Mouse (Mus musculus) kidney, postnatal 4 days (tissue): ENCODE data around the gene Rnf128.
A peak's percentile ranks its signal among the peaks of the same experiment; 100 is the strongest.
"Not testable (repeated sequence)": the region's sequence is repeated elsewhere in the genome, so short reads cannot be mapped to it uniquely, and the experiment has no call there.

ENCODE experiments used
- DNase-seq, 2 experiments: peaks; one replicate each; pipeline ENCODE4 v3.0.0; 2021; ENCODE audit warnings: mixed read lengths in 2 of 2

Gene Rnf128

DNA sequence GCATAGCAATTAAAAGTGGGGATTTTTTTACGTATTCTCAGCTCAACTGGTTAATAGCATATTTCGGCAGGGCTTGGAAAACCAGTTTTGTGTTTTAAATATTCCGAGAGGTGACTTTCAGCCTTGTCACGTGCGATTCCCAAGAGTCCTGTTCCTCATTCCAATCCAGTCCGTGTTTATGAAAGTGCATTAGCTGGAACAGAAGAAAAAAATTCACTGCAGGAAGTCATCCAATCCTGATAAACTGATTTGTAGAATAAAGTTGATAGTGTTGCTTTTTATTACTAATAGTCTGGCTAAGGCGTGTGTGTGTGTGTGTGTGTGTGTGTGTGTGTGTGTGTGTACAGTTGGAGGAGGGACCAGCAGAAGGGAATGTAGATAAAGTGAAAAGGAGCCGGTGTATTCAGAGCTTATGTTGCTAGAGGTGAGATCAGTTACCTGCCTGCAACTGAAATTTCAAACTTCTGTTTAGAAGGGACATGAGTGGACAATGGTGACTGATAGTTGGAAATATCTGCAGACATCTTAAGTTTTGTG lies at the start of gene Rnf128:
Gene Rnf128, plus strand, starts transcription at position 392 of the 537 bp plus-strand sequence.
- DNase-seq = peak; percentile 3 to 12

DNA sequence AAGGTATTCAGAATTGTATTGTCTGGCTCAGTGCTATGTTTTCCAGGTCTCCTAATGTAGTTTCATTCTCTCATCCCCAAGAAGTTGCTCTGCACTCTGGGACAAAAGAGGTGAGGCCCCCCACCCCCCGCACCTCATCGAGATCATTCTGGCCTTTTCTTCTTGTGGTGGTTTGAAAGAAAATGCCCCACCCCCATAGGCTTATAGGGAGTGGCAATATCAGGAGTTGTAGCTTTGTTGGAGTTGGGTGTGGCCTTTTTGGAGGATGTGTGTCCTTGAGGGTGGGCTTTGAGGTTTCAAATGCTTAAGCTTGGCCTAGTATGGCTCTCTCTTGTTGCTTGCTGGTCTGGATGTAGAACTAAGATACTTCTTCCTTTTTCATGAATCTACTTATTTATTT lies 47.0 kb upstream of the Rnf128 start:
- no peak for DNase-seq

DNA sequence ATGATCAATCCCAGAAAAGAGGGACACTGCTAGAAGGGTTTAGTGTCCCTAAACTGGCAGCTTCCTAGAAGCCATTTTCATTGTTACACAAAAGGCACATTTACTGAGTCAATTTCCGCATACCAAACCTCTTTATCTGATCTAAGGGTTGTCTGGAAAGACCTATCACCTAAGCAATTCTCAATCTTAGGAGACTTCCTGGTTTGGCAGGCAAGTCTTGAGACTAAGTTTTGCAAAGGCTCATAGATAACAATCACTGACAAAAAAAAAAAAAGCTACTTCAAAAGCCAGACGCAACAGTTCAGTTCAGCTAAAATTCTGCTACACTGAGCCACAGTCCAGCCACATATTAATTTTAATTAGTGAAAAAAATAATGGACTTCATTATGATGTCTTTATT lies 43.9 kb upstream of the Rnf128 start:
- DNase-seq = no peak

DNA sequence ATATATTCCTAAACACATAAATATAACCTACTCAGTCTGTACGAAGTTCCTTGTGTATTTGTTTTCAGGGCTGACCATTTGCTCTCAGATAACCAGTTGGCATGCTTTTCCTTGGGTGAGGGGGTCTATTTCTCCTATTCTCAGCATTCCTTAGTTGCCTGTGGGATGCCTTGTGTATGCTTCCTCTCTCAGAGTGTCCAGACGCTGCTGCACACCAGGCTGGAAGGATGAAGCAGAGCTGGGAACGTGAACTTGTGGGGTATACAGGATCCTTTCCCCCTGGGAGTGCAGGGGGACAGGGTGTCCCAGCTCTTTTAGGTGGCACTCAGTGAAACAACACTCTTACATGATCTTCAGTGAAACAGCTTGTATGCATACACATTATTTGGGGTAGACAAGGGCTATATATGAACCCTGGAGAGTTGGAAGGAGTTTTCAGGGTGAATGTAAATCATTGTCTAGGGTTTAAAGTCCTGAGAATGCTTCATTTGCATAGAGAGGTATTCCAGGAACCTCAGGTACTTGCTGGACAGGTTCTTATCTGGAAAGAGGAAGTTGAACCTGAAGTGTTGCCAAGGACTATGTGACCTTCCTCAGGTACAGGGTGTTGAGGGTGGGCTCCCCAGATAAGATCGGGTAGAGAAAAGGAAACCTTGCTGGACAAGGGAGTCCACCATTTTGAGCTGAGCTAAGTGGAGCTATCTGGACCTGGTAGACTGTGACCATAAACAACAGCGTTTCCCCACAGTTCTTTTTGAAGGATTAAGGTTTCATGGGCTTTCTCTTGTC lies 38.6 kb upstream of the Rnf128 start:
- peak; percentile 1 for DNase-seq

DNA sequence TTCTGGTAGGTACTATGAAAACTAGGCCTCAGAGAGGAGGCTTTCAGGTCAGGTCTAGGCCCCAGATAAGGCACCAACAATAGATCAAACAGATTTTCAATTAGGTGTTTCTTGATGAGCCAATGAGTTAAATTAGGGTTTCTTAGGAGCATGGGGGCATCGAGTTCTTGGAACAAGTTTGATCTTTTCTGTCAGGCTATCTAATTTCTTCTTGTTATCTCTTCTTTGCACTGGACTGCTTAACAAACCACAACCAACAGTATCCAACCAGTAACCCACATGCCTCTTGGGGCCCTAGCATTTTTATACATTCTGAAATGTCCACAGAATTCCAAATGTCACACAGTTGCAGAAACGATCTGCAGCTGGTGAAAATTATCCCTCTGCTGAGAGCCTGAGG lies 37.4 kb upstream of the Rnf128 start:
- no peak for DNase-seq

DNA sequence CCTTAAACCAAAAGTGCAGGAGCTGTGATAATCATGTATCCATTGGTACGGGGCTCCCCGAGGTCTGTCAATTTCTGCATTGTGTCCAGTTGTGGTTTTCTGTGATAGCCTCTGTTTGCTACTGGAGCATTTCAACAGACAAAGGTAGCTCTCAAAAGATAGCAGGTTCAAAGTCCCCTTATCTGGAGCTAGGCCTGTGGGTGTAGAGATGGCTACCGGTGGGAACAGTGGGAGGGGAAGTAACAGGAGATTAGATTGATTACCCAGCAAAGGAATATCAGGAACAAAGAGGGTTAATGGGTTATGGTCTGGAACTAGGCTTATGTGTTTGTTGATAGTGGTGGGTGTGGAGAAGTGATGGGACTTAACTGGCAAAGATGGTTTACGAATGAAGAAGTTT lies 36.1 kb upstream of the Rnf128 start:
- DNase-seq = no peak

DNA sequence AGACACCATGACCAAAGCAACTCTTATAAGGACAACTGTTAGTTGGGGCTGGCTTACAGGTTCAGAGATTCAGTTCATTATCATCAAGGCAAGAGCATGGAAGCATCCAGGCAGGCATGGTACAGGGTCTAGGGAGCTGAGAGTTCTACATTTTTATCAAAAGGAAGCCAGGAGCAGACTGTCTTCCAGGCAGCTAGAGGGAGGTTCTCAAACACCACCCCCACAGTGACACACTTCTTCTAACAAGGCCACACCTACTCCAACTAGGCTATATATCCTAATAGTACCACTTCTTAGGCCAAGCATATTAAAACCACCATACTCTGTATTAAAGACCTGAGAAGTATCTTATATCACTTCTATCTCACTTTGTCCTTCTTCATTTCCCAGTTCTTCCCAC lies 33.4 kb upstream of the Rnf128 start:
- DNase-seq = no peak

DNA sequence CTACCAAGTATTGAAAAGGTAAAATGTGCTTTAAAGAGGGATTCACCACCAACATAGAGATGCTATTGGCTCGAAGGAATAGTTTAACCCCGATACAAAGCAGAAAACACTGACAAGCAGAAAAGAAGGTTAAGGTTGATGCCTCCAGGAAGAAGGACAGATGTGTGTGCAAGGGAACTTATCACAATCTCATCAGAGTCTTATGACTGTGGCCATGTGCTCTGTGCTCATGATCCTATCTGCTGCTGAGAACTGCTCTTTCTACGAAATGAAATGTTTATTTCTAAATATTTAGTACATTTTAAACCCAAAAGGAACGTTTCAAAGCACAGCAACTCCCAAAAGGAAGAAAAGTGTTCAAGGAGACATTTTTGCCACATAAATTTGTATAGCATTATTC lies 30.8 kb upstream of the Rnf128 start:
- no peak for DNase-seq

DNA sequence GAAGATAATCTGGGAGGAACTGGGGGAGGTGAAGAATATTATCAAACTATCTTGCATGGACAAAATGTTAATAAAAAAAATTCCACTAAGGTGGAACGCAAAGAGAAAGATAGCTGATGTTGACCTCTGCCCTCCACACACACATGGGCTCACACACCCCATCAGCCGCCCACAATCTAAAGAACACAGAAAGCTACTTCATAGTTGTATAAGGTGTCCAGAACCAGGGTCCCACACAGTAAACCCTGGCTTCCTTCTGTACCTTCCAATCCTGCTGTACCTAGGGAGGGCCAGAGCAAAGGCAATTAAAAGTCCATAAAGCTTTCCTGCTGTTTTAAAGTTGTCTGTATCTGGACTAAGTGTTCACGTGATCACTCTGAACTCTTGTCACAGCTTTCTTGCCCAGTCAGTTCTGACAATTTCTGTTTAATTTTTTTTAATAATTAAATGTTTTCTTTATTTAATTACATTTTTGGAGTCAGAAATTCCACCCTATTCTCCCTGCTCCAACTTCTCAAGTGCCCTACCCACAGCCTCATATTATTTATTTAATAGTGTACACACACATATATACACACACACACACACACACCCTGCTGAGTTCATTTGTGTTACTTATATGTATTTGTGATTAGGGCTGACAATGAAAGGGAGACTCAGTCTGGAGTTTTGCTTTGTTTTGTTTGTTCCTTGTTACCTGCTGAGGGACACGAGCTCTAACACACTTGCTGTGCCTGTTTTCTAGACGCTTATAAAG lies 25.3 kb upstream of the Rnf128 start:
- DNase-seq = no peak

DNA sequence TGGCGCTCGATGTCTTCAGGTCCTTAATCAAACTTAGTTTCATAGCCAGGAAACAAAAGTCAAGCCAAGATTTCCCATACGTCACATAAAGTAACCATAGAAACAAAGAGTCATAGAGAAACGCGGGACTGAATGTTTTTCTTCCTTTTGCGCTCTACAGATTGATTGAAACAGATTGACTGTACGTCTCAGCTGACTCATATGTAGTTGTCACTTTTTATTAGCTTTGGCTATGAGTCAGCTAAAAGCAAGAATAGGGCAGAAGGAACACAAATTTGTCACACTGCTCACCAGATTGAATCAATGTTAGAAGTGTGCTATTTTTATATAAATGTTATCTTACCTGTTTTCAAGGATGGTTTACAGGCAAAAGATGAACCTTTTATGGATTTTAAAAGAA lies 19.4 kb upstream of the Rnf128 start:
- DNase-seq = no peak

DNA sequence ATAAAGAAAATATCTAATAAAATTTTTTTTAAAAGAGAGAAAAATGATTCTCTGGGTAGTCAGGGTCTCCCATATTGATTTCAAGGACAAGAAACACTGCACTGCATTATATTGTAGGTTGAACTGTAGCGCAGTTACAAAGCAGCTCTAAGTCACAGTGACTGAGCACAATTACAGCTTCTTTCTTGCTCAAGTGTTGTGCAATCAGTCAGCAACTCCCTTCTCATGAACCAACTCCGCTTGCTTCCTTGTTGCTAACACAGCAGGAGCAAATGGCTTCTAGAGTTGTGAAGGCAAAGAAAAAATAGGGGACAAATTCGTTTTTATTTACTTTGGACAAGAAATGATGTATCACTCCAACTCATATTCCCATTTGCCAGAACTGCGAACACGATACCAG lies 12.7 kb upstream of the Rnf128 start:
- no peak for DNase-seq

DNA sequence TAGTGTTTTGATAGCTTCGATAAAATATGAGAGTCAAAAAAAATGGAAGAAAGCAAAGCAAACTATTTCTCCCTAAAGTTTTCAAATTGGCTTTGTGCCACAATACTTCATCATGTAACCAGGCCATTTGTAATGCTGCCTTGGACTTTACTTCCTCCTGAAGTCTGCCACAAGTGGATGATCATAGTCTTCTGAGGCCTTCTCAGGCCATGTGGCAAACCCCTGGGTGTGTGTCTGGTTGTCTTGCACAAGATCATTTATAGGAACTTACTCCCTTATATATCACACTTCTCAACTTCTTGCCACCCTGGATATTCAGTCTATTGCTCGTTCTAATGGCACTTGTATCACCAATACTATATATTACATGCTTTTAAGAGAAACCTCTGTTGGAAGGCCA lies 11.0 kb upstream of the Rnf128 start:
- DNase-seq = no peak

DNA sequence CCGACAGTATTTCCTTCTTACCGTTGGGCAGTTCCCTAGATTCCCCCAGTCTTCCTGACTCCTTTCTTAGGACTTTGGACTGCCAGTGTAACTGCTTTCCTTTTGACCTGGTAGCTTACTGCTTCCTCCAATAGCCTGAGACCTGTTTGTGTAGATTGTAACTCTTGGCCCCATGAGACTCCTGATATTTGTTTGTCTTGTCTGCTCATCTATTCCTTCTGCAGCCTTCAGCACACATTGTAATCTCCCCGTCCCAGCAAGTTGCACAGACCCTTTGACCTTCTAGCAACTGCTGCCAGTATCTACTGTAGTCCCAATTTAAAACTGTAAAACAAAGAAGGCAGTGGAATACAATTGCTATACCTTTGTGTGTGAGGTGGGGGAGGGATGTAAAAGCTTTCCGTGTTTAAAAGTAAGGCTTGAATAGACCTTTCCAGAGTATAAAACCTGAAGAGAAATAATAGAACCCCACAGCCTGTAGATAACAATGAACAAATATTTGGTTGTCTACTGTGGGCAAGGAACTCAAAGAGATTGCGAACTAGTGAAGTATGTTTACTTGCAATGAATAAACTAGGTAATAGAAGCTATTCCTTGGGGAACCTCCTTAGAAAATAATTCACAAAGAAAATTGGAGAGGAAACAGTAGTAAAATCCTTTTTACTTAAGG lies 726 bp upstream of the Rnf128 start:
- DNase-seq = no peak

DNA sequence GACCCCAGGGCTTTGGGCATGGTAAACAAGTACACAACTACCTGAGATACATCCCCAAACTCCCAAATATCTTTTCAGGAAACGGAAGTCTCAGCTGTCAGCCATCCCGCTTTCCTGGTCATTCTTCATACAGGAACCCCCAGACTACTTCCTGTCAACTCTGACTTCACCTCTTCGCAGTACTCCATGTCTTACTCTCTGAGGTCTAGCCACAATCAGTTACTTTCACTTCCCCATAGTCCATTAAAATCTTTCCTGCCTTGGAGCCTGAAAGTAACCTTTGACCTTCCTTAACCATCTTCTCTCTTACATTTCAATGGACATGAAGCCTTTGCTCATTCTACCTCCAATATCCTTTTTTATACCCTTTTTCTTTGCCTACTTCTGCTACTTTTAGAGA lies 6.9 kb downstream of the Rnf128 start:
- no peak for DNase-seq

DNA sequence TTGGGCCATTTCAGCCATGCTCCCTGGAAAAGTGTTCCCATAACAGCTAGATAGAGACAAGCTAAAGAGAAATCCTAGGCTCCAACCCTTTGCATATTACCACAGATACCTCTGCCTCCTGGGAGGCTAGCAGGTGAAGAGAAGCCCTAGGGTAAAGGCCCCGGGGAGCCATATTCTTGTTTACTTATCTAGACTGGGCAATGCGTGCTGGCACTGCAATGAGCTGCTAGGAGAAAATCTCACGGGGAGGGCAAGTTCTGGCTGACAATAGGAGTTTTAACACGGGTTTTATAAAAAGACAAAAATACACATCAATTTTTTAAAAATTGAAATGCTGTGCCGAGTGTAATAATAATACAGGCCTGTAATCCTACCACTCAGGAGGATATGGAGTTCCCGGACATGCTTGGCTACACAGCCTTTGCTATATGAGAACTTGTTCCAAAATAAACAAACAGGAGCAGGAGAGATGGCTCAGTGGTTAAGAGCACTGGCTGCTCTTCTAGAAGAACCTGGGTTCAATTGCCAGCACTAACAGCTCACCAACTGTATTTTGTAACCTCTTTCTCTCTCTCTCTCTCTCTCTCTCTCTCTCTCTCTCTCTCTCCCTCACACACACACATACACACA lies 15.6 kb downstream of the Rnf128 start:
- DNase-seq = no peak

DNA sequence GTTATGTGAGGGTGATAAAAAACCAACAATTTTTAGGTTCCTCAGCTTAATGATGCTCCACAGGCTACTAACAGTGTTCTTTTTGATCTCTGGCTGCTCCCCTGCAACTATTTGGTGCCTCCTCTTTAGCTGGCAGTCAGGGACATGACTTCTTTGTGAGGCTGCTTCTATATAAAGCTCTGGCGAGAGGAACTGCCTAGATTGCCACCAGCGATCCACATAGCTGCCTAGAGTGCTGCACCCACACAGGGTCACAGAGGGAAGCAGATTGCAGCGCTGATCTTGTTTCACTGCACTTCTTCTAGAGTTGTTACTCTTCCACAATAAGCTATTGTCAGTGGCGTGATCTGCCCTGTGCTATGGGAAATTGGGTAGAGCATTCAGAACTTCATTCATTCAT lies 20.5 kb downstream of the Rnf128 start:
- no peak for DNase-seq

DNA sequence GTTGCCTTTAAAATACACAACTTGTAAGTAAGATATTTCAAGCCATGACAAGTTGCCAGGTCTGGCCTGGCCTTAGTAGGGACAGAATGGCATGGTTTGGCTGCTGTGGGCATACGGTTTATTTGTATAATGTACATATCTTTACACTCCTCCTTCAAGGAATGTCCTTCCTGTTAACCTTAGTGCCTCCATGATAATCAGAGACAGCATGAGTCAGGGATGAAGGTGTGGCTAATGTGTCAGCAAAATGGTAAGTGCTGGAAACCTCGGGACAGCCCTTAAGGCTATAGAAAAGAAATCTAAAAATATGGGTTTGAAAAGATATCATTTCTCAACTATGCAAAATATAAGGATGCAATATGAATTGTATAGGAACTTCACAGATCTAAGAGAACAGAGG lies 23.6 kb downstream of the Rnf128 start:
- DNase-seq = not testable (repeated sequence)

DNA sequence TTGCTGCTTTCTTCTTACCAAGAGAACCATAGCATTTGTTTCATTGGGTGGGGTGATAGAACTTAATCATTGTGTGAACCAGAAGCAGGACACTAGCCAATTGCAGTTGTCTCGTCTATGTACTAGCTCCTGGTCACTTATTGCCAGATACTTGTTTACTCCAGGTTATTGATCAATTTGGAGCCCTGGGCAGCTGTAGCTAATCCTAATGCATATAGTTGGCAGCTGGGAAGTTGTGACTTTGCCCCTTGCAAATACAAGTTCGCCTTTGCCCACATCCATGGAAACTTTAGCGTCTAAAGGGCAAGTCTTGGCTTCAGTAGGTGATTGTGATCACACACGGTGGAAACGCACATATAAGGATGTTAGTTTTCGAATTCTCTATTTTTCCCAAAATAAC lies 33.3 kb downstream of the Rnf128 start:
- DNase-seq = no peak

DNA sequence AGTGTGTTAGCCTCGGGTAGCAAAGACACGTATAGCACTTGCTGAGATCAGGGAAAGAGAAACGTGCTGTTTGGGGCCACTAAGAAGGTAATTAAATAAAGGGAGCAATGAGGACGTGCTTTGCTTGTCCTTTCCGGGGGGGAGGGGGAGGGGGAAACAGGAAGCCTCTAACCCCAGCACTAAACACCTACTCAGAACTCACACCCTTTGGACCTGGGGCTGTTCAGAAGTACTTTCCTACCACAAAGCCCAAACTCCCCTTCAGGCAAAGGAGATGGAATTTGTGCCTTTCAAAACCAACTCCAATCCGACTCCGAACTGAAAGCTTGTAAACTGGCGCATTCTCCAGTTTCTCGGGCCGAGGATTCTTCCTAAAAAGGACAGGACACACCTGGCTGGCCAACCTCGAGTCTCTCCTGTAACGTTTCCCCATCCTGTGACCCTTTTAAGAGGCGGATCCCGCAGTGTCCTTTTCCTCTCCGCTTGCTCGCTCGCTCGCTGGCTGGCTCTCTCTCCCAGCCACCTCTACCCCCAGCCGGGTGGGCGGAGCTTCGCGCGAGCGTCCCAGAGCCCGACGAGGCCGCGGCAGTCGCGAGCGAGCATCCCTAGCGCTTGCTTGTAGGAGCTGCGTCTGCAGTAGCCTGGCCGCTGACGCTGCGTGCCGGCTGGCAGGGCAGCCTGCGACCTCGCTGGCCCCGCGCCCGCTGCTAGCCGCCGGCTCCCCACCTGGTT lies 47.1 kb downstream of the Rnf128 start:
- DNase-seq = peak; percentile 83 to 90

DNA sequence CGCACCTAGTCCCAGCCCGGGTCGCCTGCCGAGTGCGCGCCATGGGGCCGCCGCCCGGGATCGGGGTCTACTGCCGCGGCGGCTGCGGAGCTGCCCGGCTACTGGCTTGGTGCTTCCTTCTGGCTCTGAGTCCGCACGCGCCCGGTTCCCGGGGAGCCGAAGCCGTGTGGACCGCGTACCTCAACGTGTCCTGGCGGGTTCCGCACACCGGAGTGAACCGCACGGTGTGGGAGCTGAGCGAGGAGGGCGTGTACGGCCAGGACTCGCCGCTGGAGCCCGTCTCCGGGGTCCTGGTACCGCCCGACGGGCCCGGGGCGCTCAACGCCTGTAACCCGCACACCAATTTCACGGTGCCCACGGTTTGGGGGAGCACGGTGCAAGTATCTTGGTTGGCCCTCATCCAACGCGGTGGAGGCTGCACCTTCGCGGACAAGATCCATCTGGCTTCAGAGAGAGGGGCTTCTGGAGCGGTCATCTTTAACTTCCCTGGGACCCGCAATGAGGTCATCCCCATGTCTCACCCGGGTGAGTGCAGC lies 47.7 kb downstream of the Rnf128 start:
- DNase-seq = no peak

DNA sequence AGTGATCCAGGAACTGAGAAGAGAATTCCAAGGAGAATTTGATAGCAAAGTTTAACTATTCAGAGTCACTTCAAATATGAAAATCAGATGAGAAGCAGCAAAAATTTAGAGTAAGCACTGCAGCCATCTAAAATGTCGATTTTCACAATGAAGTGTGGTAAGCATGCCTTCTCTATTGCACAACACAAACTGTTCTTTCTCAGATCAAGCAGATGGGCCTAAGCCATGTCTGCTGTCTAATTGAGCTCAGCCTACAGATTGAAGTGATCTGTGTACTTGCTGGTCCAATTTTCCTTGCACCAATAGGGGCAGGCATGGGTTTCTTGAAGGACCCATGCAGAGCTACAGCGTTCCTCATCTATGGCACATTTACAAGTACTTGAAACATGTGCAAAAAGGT lies 51.6 kb downstream of the Rnf128 start:
- DNase-seq = no peak

DNA sequence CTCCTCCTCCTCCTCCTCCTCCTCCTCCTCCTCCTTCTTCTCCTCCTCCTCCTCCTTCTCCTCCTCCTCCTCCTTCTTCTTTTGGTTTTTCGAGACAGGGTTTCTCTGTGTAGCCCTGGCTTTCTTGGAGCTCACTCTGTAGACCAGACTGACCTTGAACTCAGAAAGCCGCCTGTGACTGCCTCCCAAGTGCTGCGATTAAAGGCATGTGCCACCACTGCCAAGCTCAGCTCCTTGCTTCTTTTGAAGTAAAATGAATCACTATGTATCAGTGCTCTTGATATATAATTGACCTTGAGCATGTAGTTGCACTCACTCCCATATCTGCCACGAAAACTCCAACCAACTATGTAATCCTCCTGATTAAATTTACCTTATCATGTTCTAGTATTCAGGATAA lies 59.0 kb downstream of the Rnf128 start:
- DNase-seq = no peak
